In the genomic region with DNA sequence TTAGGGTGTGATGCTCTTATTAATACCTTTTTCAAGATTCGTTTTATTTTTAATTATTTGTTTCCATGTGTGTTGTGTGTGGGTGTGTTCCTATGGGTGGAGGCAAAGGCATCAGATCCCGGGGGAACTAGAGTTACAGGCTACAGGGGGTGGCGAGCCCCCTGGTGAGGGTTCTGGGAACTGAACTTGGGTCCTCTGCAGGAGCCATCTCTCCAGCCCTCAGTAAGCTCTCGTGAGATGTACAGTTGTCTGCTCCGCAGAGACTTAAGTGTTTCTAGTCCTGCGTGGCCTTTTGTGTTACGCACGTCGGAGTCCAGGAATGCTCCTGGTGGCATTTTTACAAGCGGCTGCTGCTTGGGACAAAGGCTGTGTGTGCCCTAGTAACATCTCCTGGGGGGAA, we compare ENCODE assay signal across 26 mouse cellular contexts. TPM values are rescaled to one million over a fixed set of nuclear protein-coding genes. Genes with fewer than 3 reads are reported as not detected.
DNase-seq lines count a peak whose midpoint lies in the region; ATAC-seq and TF ChIP-seq lines count a peak whose summit lies in the region.
"Had no signal": no experiment of that assay in that cellular context is flagged by ENCODE, and none has a peak within 500 bp of the region (broad histone marks: within the 10 kb centered on the region; RNA-seq: fewer than 3 reads in every experiment).

No protein-coding gene starts in this region.

- WGBS in stomach, postnatal 0 days: 55% methylated on average over 10 of the region's 10 CpGs

- TF ChIP-seq CTCF in layer of hippocampus, adult 2 months (conservative IDR thresholded peaks at IDR 0.05): peak; percentile 33; the same call in 1 of the 2 replicates
- TF ChIP-seq CTCF in stomach, postnatal 0 days (IDR thresholded peaks at IDR 0.05; ENCODE audit: low read depth): 0 out of 2 replicates have a peak, but pooled peaks have one; percentile 3

- no peak overlapping the region for H3K4me3 ChIP-seq in layer of hippocampus, adult 2 months
- H3K4me3 ChIP-seq in stomach, postnatal 0 days (ENCODE audit: low read depth, low read length): no peak overlapping the region
- H3K4me3 ChIP-seq: embryonic facial prominence, embryonic 15.5 days; forebrain, embryonic 15.5 days; heart, adult 2 months; heart, embryonic 15.5 days; hindbrain, embryonic 10.5 days had no signal

- H3K9ac ChIP-seq in stomach, postnatal 0 days (ENCODE audit: low read length): no peak overlapping the region
- H3K9ac ChIP-seq: embryonic facial prominence, embryonic 15.5 days; forebrain, embryonic 15.5 days; heart, embryonic 15.5 days; hindbrain, embryonic 14.5 days had no signal

- no peaks in the 10 kb centered on the region for H3K27me3 ChIP-seq in stomach, postnatal 0 days (ENCODE audit: control insufficient read depth, insufficient read depth, low read length)
- H3K27me3 ChIP-seq: embryonic facial prominence, embryonic 15.5 days; forebrain, embryonic 15.5 days; heart, embryonic 15.5 days had no signal

- H3K4me1 ChIP-seq in stomach, postnatal 0 days (replicated peaks; ENCODE audit: control insufficient read depth, insufficient read depth): no peaks in the 10 kb centered on the region
- H3K4me1 ChIP-seq: embryonic facial prominence, embryonic 15.5 days; forebrain, embryonic 15.5 days; heart, embryonic 15.5 days had no signal

- no peaks in the 10 kb centered on the region for H3K36me3 ChIP-seq in stomach, postnatal 0 days (ENCODE audit: control insufficient read depth, insufficient read depth, low read length)
- H3K36me3 ChIP-seq: embryonic facial prominence, embryonic 15.5 days; forebrain, embryonic 15.5 days; G1E; heart, embryonic 15.5 days; hindbrain, embryonic 10.5 days had no signal

- ATAC-seq in stomach, postnatal 0 days (ENCODE audit: low FRiP score, low TSS enrichment): no peak
- ATAC-seq: forebrain, embryonic 15.5 days had no signal

- no peak overlapping the region for H3K4me2 ChIP-seq in stomach, postnatal 0 days (replicated peaks; ENCODE audit: low read depth)
- H3K4me2 ChIP-seq: embryonic facial prominence, embryonic 15.5 days; forebrain, embryonic 15.5 days; heart, embryonic 11.5 days; heart, embryonic 15.5 days; hindbrain, embryonic 14.5 days had no signal

- no peak for TF ChIP-seq EP300 in stomach, postnatal 0 days (optimal IDR thresholded peaks at IDR 0.05)

- no peak overlapping the region for H3K27ac ChIP-seq in layer of hippocampus, adult 2 months
- no peak overlapping the region for H3K27ac ChIP-seq in stomach, postnatal 0 days (replicated peaks)
- H3K27ac ChIP-seq: embryonic facial prominence, embryonic 15.5 days; forebrain, embryonic 15.5 days; heart, adult 2 months; heart, embryonic 15.5 days; hindbrain, embryonic 10.5 days; hindbrain, embryonic 14.5 days had no signal

- H3K9me3 ChIP-seq in stomach, postnatal 0 days (ENCODE audit: control insufficient read depth, low read length): no peaks in the 10 kb centered on the region
- H3K9me3 ChIP-seq: embryonic facial prominence, embryonic 15.5 days; forebrain, embryonic 15.5 days; G1E; heart, embryonic 15.5 days; hindbrain, embryonic 10.5 days had no signal

- DNase-seq in embryo, embryonic 11 days: peak; percentile 5
- DNase-seq in embryo, embryonic 10.5 days (ENCODE audit: low spot score): no peak
- DNase-seq in layer of hippocampus, adult 2 months (ENCODE audit: low spot score in 2 of 2): no peak
- DNase-seq in layer of hippocampus, postnatal 36 days: no peak
- peak; percentile 81 for DNase-seq in ES-CJ7 (ENCODE audit: low read depth, low spot score)
- no peak for DNase-seq in stomach, postnatal 0 days (ENCODE audit: low spot score)
- no peak for DNase-seq in right cerebral cortex, postnatal 25 days
- DNase-seq: adrenal gland, adult 2 months; adrenal gland, postnatal 25 days; cerebellum, adult 18-20 months; cerebellum, adult 9-11 months; cerebellum, postnatal 36 days; gastrocnemius, postnatal 10 days; heart, adult 2 months had no signal

RNA-seq across cellular contexts. Expression of a gene that starts 8.0 kb away (rescaled TPM):
- total RNA-seq in layer of hippocampus, adult 2 months (2021): not detected
- not detected for total RNA-seq in layer of hippocampus, postnatal 36 days (2021)
- polyA plus RNA-seq in stomach, postnatal 0 days (2015; fragmentation: Nextera tagmentation; extraction: Ambion mirVana): 298 and 319 TPM in 2 replicates
- total RNA-seq: adrenal gland, adult 2 months; adrenal gland, postnatal 25 days; G1E; gastrocnemius, postnatal 10 days; gastrocnemius, postnatal 4 days; heart, adult 2 months; heart, postnatal 25 days had no signal
- polyA plus RNA-seq: adrenal gland, adult 2 months; C2C12; embryonic facial prominence, embryonic 11.5 days; embryonic facial prominence, embryonic 15.5 days; forebrain, embryonic 11.5 days; forebrain, embryonic 15.5 days; G1E; heart, adult 2 months; heart, embryonic 11.5 days; heart, embryonic 15.5 days; hindbrain, embryonic 10.5 days; hindbrain, embryonic 14.5 days had no signal

RNA-seq across cellular contexts. Expression of a gene that starts 32.1 kb away (rescaled TPM):
- 10 to 100 TPM; 56.9 to 60.4 TPM for total RNA-seq in layer of hippocampus, adult 2 months (2021)
- 10 to 100 TPM; 52.3 to 53.9 TPM for total RNA-seq in layer of hippocampus, postnatal 36 days (2021)
- polyA plus RNA-seq in stomach, postnatal 0 days (2015; fragmentation: Nextera tagmentation; extraction: Ambion mirVana): 116 and 119 TPM in 2 replicates

RNA-seq across cellular contexts. Expression of a gene that starts 32.2 kb away (rescaled TPM):
- 10 to 100 TPM; 37.7 to 38.5 TPM for total RNA-seq in layer of hippocampus, adult 2 months (2021)
- total RNA-seq in layer of hippocampus, postnatal 36 days (2021): 10 to 100 TPM; 43.9 to 44.0 TPM
- polyA plus RNA-seq in stomach, postnatal 0 days (2015; fragmentation: Nextera tagmentation; extraction: Ambion mirVana): 15.6 and 17.7 TPM in 2 replicates

RNA-seq across cellular contexts. Expression of a gene that starts 49.3 kb away (rescaled TPM):
- total RNA-seq in layer of hippocampus, adult 2 months (2021): not detected
- total RNA-seq in layer of hippocampus, postnatal 36 days (2021): not detected
- not detected in 2 replicates for polyA plus RNA-seq in stomach, postnatal 0 days (2015; fragmentation: Nextera tagmentation; extraction: Ambion mirVana)
- total RNA-seq: adrenal gland, adult 2 months; adrenal gland, postnatal 25 days; gastrocnemius, postnatal 10 days; gastrocnemius, postnatal 4 days; heart, adult 2 months; heart, postnatal 25 days had no signal
- polyA plus RNA-seq: adrenal gland, adult 2 months; C2C12; embryonic facial prominence, embryonic 11.5 days; forebrain, embryonic 11.5 days; forebrain, embryonic 15.5 days; G1E; heart, adult 2 months; heart, embryonic 11.5 days; heart, embryonic 15.5 days; hindbrain, embryonic 10.5 days; hindbrain, embryonic 14.5 days had no signal

Comparison
In these comparisons a context has a peak if more than half of its experiments do, and no peak if none do; other contexts are left out.
1. DNase-seq: peak in embryo, embryonic 11 days (single experiment) and ES-CJ7 (single experiment); none in embryo, embryonic 10.5 days (single experiment), layer of hippocampus, adult 2 months (0 of 2), layer of hippocampus, postnatal 36 days (0 of 2), stomach, postnatal 0 days (single experiment) and right cerebral cortex, postnatal 25 days (single experiment).